Mouse (Mus musculus) intestine, embryonic 16.5 days (tissue): ENCODE data around the gene Olfr1353. TPM values are rescaled to one million over a fixed set of nuclear protein-coding genes. Genes with fewer than 3 reads are reported as not detected.
"Not testable (repeated sequence)": the region's sequence is repeated elsewhere in the genome, so short reads cannot be mapped to it uniquely, and the experiment has no call there.

Source experiments
- ATAC-seq: fragments of 200-750 bp; cut with Nextera tagmentation; 2 replicates; pipeline ENCODE4 v1.8.0; 2017; ENCODE audit warnings: moderate TSS enrichment, moderate library complexity
- H3K27ac ChIP-seq: fragments of 300-500 bp; sonication (generic); 2 replicates; pipeline ENCODE4 v1.5.1; 2014; ENCODE audit warnings: mild to moderate bottlenecking, low read length
- H3K27me3 ChIP-seq: fragments of 300-500 bp; sonication (generic); replicated peaks from 2 replicates; pipeline ENCODE4 v1.6.1; 2014; ENCODE audit warnings: low read length, control low read depth, mixed read lengths; ENCODE audit not compliant: control insufficient read depth, insufficient read depth
- H3K36me3 ChIP-seq: fragments of 300-500 bp; sonication (generic); 2 replicates; pipeline ENCODE4 v1.6.1; 2014; ENCODE audit warnings: low read length, control low read depth; ENCODE audit not compliant: control insufficient read depth, insufficient read depth
- H3K4me1 ChIP-seq: fragments of 300-500 bp; sonication (generic); 2 replicates; pipeline ENCODE4 v1.6.1; 2014; ENCODE audit warnings: low read length, control low read depth, mixed read lengths; ENCODE audit not compliant: control insufficient read depth, insufficient read depth
- H3K4me2 ChIP-seq: fragments of 300-500 bp; sonication (generic); 2 replicates; pipeline ENCODE4 v1.6.1; 2014; ENCODE audit warnings: low read depth, low read length, control low read depth
- H3K4me3 ChIP-seq: fragments of 300-500 bp; sonication (generic); 2 replicates; pipeline ENCODE4 v1.5.1; 2014; ENCODE audit warnings: mild to moderate bottlenecking, low read length
- H3K9ac ChIP-seq: fragments of 300-500 bp; sonication (generic); 2 replicates; pipeline ENCODE4 v1.6.1; 2014; ENCODE audit warnings: low read depth, low read length
- H3K9me3 ChIP-seq: fragments of 300-500 bp; sonication (generic); 2 replicates; pipeline ENCODE4 v1.6.1; 2016; ENCODE audit warnings: low read length, control low read depth; ENCODE audit not compliant: control insufficient read depth
- WGBS: fragments of 180-500 bp; shearing (Covaris S2); extraction: QIAGEN DNeasy Blood & Tissue Kit; methylation state at CpG from one replicate; pipeline ENCODE4 v1.1.7; 2014; 5-methylcytosine and 5-hydroxymethylcytosine counted together
- polyA plus RNA-seq: library from polyadenylated mRNA; unstranded; fragments of >200 nt; fragmentation: Nextera tagmentation; extraction: Ambion mirVana; gene quantifications from 2 replicates; pipeline ENCODE4 v1.2.1, GENCODE M21; 2015

Olfr1353 gene
- not detected in 2 replicates for polyA plus RNA-seq

GRCm38 (mm10) chr10:78963009-78963408 lies at the start of gene Olfr1353:
TSS of gene Olfr1353 (plus strand) at chr10:78963309.
- H3K4me1 ChIP-seq, H3K36me3 ChIP-seq, H3K27ac ChIP-seq, H3K9ac ChIP-seq, H3K4me3 ChIP-seq, H3K4me2 ChIP-seq, H3K27me3 ChIP-seq, H3K9me3 ChIP-seq, ATAC-seq: not testable (repeated sequence)

GRCm38 (mm10) chr10:78950336-78950735 lies 12.8 kb upstream of the Olfr1353 start, which contains the start of gene Olfr8:
TSS of gene Olfr8 (plus strand) at chr10:78950636.
- not testable (repeated sequence) for H3K4me1 ChIP-seq, H3K9me3 ChIP-seq, H3K27me3 ChIP-seq, ATAC-seq, H3K4me3 ChIP-seq, H3K36me3 ChIP-seq, H3K4me2 ChIP-seq, H3K9ac ChIP-seq, H3K27ac ChIP-seq
- WGBS = 86% methylated on average over 1 of the region's 1 CpGs

- H3K4me2 ChIP-seq = no peak within 1 kb of the TSS
- H3K27me3 ChIP-seq = no peaks in the 10 kb centered on the region
- no peaks in the 10 kb centered on the region for H3K36me3 ChIP-seq
- no peak for ATAC-seq
- H3K9me3 ChIP-seq = no peaks in the 10 kb centered on the region
- no peak within 1 kb of the TSS for H3K27ac ChIP-seq
- no peaks in the 10 kb centered on the region for H3K4me1 ChIP-seq
- no peak within 1 kb of the TSS for H3K9ac ChIP-seq
- no peak within 1 kb of the TSS for H3K4me3 ChIP-seq
Observed at GRCm38 (mm10) chr10:78980750-78981149, 17.6 kb downstream of the Olfr1353 start, which contains the start of gene Olfr1352. TSS of gene Olfr1352 (plus strand) at chr10:78981050.

- no peaks in the 10 kb centered on the region for H3K36me3 ChIP-seq
- H3K9me3 ChIP-seq = no peaks in the 10 kb centered on the region
- no peak within 1 kb of the TSS for H3K4me3 ChIP-seq
- no peaks in the 10 kb centered on the region for H3K27me3 ChIP-seq
- ATAC-seq = no peak
- WGBS = 73% methylated on average over 1 of the region's 1 CpGs
- no peak within 1 kb of the TSS for H3K27ac ChIP-seq
- H3K4me2 ChIP-seq = no peak within 1 kb of the TSS
- H3K9ac ChIP-seq = no peak within 1 kb of the TSS
- H3K4me1 ChIP-seq = no peaks in the 10 kb centered on the region
Observed at GRCm38 (mm10) chr10:79012172-79012571, 49.1 kb downstream of the Olfr1353 start, which contains the start of gene Olfr1351. TSS of gene Olfr1351 (plus strand) at chr10:79012472.

Other genes with a start within 250 kb of the Olfr1353 start
- 0.18 and 0.37 TPM in 2 replicates for gene Casp14, start 245.0 kb upstream of the Olfr1353 start, polyA plus RNA-seq
- 0.12 TPM in 1 of 2 replicates, not detected in the other for gene Ccdc105, start 210.2 kb upstream of the Olfr1353 start, polyA plus RNA-seq
- 0.81 and 1.6 TPM in 2 replicates for gene Slc1a6, start 182.8 kb upstream of the Olfr1353 start, polyA plus RNA-seq
- gene Olfr1356, start 111.1 kb upstream of the Olfr1353 start, polyA plus RNA-seq = not detected in 2 replicates
- not detected in 2 replicates for gene Olfr1355, start 87.8 kb upstream of the Olfr1353 start, polyA plus RNA-seq
- gene Olfr1354, start 50.1 kb upstream of the Olfr1353 start, polyA plus RNA-seq = not detected in 2 replicates
- gene Olfr8, start 12.7 kb upstream of the Olfr1353 start, polyA plus RNA-seq = not detected in 2 replicates
- gene Olfr1352, start 17.7 kb downstream of the Olfr1353 start, polyA plus RNA-seq = not detected in 2 replicates
- gene Olfr1351, start 49.2 kb downstream of the Olfr1353 start, polyA plus RNA-seq = not detected in 2 replicates
- gene Olfr57, start 65.4 kb downstream of the Olfr1353 start, polyA plus RNA-seq = not detected in 2 replicates
- 14.9 and 16.5 TPM in 2 replicates for gene 2610008E11Rik, start 134.3 kb downstream of the Olfr1353 start, polyA plus RNA-seq
- gene Vmn2r80, start 185.5 kb downstream of the Olfr1353 start, polyA plus RNA-seq = not detected in 2 replicates